Mouse (Mus musculus): ENCODE measurements around the gene Rftn2. TPM values are rescaled to one million over a fixed set of nuclear protein-coding genes. Genes with fewer than 3 reads are reported as not detected.
"Not testable (repeated sequence)": the region's sequence is repeated elsewhere in the genome, so short reads cannot be mapped to it uniquely, and the experiment has no call there.

Rftn2 gene
- total and polyA plus RNA-seq, 2 experiments from 2014 or later, result 6.1 to 7.2 TPM

DNA sequence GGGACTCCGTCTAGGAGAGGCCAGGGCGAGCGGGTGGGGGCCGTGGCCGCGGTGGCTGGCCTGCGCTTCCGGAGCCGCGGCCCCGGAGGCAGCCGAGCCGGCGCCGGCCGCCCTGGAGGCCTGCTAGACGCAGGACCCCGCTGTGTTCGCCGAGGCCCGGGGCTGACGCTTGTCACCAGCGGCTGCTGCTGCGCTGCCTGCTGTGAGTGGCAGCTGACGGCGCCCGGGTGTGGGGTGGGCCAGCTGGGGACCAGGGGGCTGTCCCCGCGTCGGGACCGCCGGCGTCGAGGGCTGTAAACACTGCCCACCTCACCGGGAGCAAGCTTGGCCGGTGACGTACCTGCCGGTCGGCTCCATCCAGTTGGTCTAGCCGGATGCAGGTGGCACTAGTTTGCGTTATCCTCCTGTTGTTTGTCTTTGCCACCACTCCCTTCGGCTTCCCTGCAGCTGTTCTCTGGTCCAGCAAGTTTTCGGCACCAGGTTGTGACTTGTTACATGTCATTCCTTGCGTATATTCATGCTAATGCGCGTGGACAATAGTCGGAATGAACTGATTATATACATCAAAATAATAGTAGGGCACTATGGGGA lies 95.1 kb downstream of the Rftn2 start:
- Histone ChIP-seq H3K4me3 (ENCODE audit: low read depth, low read length) (peak overlapping the region; percentile 80), H3K36me3 (replicated peaks; ENCODE audit: control insufficient read depth, insufficient read depth, low read length) (no peaks in the 10 kb centered on the region), H3K4me2 (ENCODE audit: low read depth, low read length) (peak overlapping the region; percentile 72), H3K9me3 (replicated peaks; ENCODE audit: control insufficient read depth, low read length) (no peaks in the 10 kb centered on the region), H3K4me1 (ENCODE audit: control insufficient read depth, insufficient read depth) (peaks cover 8% of the 10 kb centered on the region), H3K27me3 (ENCODE audit: control insufficient read depth, insufficient read depth, low read length) (no peaks in the 10 kb centered on the region), H3K27ac (ENCODE audit: low read depth) (peak overlapping the region; percentile 96), H3K9ac (replicated peaks; ENCODE audit: low read depth, low read length) (peak overlapping the region; percentile 95)
- ATAC-seq (ENCODE audit: insufficient read depth, low read depth) (peak; percentile 73), DNase-seq (ENCODE audit: low spot score) (peak; percentile 47)
- WGBS, result 0% methylated on average over 46 of the region's 47 CpGs
- TF ChIP-seq CTCF (IDR thresholded peaks at IDR 0.05; ENCODE audit: low read depth), result no peak
- TF ChIP-seq EP300 (IDR thresholded peaks at IDR 0.05; ENCODE audit: low read depth), result no peak

DNA sequence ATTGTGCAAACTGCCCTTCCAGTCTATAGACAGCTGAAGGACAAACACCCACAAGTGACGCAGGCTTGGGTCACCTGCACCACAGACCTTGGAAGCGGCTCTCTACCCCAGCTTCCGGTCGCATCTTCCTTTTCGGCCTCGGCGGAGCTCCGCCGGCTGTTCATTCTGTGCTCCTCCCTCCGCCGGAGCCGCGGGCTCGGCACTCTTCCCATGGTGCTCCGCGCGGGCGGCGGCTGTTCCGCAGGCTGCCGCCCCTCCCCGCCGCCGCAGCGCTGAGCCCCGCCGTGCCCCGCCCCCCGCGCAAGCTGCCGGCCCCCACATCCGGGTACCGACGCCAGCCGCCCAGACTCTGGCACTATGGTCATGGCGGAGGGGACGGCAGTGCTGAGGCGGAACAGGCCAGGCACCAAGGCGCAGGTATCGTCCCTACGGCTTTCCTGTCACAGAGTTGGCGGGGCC lies 95.6 kb downstream of the Rftn2 start, which contains the start of gene Mob4:
TSS of gene Mob4 (plus strand) at position 289 of the 459 bp plus-strand sequence.
- Histone ChIP-seq H3K9ac (replicated peaks; ENCODE audit: low read depth, low read length) (peak within 1 kb of the TSS; percentile 95), H3K27ac (ENCODE audit: low read depth) (peak within 1 kb of the TSS; percentile 96), H3K4me1 (ENCODE audit: control insufficient read depth, insufficient read depth) (peaks cover 8% of the 10 kb centered on the region), H3K27me3 (ENCODE audit: control insufficient read depth, insufficient read depth, low read length) (no peaks in the 10 kb centered on the region), H3K9me3 (replicated peaks; ENCODE audit: control insufficient read depth, low read length) (no peaks in the 10 kb centered on the region), H3K4me3 (ENCODE audit: low read depth, low read length) (peak within 1 kb of the TSS; percentile 80), H3K36me3 (replicated peaks; ENCODE audit: control insufficient read depth, insufficient read depth, low read length) (no peaks in the 10 kb centered on the region), H3K4me2 (ENCODE audit: low read depth, low read length) (peak within 1 kb of the TSS; percentile 72)
- under 1% methylated on average over 32 of the region's 42 CpGs for WGBS
- ATAC-seq (ENCODE audit: insufficient read depth, low read depth) (peak; percentile 96), DNase-seq (ENCODE audit: low spot score) (peak; percentile 88)
- peak; percentile 75; the same call in 1 of the 2 replicates for TF ChIP-seq EP300 (IDR thresholded peaks at IDR 0.05; ENCODE audit: low read depth)
- no peak for TF ChIP-seq CTCF (IDR thresholded peaks at IDR 0.05; ENCODE audit: low read depth)

DNA sequence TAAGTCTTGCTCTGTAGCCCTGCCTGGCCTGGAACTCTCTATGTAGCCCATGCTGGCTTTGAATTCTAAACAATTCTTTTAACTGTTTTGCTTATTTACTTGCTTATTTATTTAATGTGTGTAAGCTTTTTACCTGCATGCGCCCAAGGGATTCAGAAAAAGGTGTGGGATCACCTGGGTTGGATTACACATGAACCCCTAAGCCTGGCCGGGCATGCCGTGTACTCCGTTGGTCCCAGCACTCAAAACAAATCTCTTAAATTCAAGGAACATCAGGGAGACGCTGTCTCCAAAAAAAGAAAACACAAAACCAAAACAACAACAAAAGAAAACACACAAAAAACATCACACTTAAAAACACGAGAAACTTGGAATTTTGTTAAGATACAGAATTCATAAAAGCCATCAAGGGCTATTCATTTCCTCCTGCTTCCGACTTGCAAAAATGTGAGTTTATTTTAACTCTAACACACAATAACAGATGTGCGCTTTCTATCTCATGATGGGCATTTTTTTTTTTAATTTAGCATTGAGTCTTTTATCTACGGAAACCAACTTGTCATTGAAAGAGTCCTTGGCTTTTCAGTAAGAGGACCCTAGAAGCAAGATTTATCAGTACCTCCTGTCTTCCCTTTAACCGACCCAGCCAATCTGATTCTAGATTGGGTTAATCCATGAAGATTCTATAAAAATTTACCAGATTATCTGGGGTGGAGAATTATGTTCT lies 96.2 kb downstream of the Rftn2 start:
- ATAC-seq (ENCODE audit: insufficient read depth, low read depth) (no peak), DNase-seq (ENCODE audit: low spot score) (no peak)
- WGBS, result 64% methylated on average over 10 of the region's 10 CpGs

DNA sequence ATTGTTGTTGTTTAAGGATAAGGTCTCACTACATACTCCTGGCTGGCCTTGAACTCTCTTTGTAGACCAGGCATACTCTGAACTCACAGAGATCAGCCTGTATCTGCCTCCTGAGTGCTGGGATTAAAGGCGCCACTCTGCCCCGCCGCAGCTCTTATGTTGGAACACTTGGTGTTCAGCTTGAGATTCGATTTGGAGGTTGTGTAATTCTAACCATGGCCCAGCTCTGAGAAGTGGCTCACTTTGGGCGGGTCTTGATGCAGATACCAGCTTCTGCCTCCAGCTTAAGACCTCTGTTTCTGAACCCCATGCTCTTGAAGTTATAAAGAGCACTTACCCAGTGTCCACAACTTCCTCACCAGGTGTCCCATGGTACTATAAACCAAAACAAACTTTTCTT lies 96.9 kb downstream of the Rftn2 start:
- Histone ChIP-seq H3K4me3 (ENCODE audit: low read depth, low read length) (no peak overlapping the region), H3K36me3 (replicated peaks; ENCODE audit: control insufficient read depth, insufficient read depth, low read length) (no peaks in the 10 kb centered on the region), H3K27me3 (ENCODE audit: control insufficient read depth, insufficient read depth, low read length) (no peaks in the 10 kb centered on the region), H3K9ac (replicated peaks; ENCODE audit: low read depth, low read length) (no peak overlapping the region), H3K4me2 (ENCODE audit: low read depth, low read length) (no peak overlapping the region), H3K9me3 (replicated peaks; ENCODE audit: control insufficient read depth, low read length) (no peaks in the 10 kb centered on the region), H3K4me1 (ENCODE audit: control insufficient read depth, insufficient read depth) (peaks cover 8% of the 10 kb centered on the region), H3K27ac (ENCODE audit: low read depth) (no peak overlapping the region)
- WGBS, result 92% methylated on average over 5 of the region's 5 CpGs
- ATAC-seq (ENCODE audit: insufficient read depth, low read depth) (no peak), DNase-seq (ENCODE audit: low spot score) (no peak)
- TF ChIP-seq CTCF (IDR thresholded peaks at IDR 0.05; ENCODE audit: low read depth) (no peak), EP300 (IDR thresholded peaks at IDR 0.05; ENCODE audit: low read depth) (no peak)

More for the DNA sequence above, 96.2 kb downstream of the Rftn2 start:
- TF ChIP-seq CTCF (IDR thresholded peaks at IDR 0.05; ENCODE audit: low read depth), result no peak
- TF ChIP-seq EP300 (IDR thresholded peaks at IDR 0.05; ENCODE audit: low read depth), result no peak; the same call in 1 of the 2 replicates
- Histone ChIP-seq H3K27me3 (ENCODE audit: control insufficient read depth, insufficient read depth, low read length) (no peaks in the 10 kb centered on the region), H3K4me3 (ENCODE audit: low read depth, low read length) (peak overlapping the region; percentile 80), H3K4me2 (ENCODE audit: low read depth, low read length) (peak overlapping the region; percentile 72), H3K36me3 (replicated peaks; ENCODE audit: control insufficient read depth, insufficient read depth, low read length) (no peaks in the 10 kb centered on the region), H3K27ac (ENCODE audit: low read depth) (peak overlapping the region; percentile 96), H3K9ac (replicated peaks; ENCODE audit: low read depth, low read length) (peak overlapping the region; percentile 95; the same call in 1 of the 2 replicates), H3K4me1 (ENCODE audit: control insufficient read depth, insufficient read depth) (peaks cover 8% of the 10 kb centered on the region), H3K9me3 (replicated peaks; ENCODE audit: control insufficient read depth, low read length) (no peaks in the 10 kb centered on the region)

DNA sequence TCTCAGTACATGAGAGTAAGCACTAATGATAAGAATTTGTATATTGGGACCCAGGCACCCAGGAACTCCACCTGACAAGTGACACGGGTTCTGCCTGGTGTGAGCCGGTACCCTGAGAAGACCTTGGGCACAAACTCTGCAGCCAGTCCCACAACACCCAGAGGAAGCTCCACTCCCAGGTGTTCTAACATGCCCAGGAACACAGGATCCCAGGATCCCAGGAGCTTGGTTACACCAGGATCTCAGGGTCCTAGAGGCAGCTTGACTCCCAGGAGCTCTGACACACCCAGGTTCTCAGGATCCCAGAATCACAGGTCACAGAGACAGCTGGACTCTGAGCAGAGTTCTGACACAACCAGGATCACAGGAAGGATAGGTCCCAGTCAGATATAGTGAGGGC lies 102.4 kb downstream of the Rftn2 start:
- not testable (repeated sequence) for H3K4me2 ChIP-seq (ENCODE audit: low read depth, low read length); H3K9ac ChIP-seq (replicated peaks; ENCODE audit: low read depth, low read length); H3K9me3 ChIP-seq (replicated peaks; ENCODE audit: control insufficient read depth, low read length); H3K27ac ChIP-seq (ENCODE audit: low read depth); DNase-seq (ENCODE audit: low spot score); H3K4me1 ChIP-seq (ENCODE audit: control insufficient read depth, insufficient read depth); H3K27me3 ChIP-seq (ENCODE audit: control insufficient read depth, insufficient read depth, low read length); H3K36me3 ChIP-seq (replicated peaks; ENCODE audit: control insufficient read depth, insufficient read depth, low read length); H3K4me3 ChIP-seq (ENCODE audit: low read depth, low read length); ATAC-seq (ENCODE audit: insufficient read depth, low read depth)
- WGBS, result 87% methylated on average over 2 of the region's 2 CpGs

Data from heart, postnatal 0 days (tissue).